Mouse (Mus musculus) heart, adult 2 months (tissue): Measurements from ENCODE around the gene Slc50a1.

Source experiments
- CTCF ChIP-seq: fragments of 200-600 bp; IDR thresholded peaks from 2 replicates; pipeline ENCODE4 v1.8.1; 2022; ENCODE audit warnings: antibody characterized with exemption, mild to moderate bottlenecking, moderate library complexity
- POLR2A ChIP-seq: fragments of 200-500 bp; IDR thresholded peaks from 2 replicates; pipeline ENCODE4 v1.6.1; 2011; ENCODE audit warnings: mild to moderate bottlenecking, low read depth, low read length, control low read depth; ENCODE audit not compliant: insufficient read depth

DNA sequence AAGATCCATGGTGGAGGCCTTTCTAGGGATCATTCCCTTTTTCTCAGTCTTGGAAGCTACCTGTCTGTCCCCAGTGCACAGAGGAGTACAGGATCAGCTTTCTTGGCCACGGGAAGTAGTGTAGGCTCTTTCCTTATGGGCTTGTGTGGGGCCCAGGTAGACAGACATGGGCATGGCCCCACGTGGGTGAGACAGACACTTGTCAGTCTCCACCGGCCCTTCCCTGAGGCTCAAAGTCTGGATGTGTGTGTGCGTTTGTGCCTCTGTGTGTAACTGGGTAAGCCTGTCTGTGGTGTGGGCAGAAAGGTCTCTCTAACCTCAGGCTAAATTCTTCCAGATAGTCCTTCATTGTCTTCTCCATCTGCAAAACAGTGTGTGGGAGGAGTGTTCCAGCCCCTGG, 34.7 kb upstream of the Slc50a1 start:
- TF ChIP-seq CTCF = no peak
- no peak for TF ChIP-seq POLR2A
